Mouse (Mus musculus): Measurements from ENCODE around the gene Lzts3.

- TF ChIP-seq CTCF (IDR thresholded peaks at IDR 0.05; ENCODE audit: extremely low read depth, insufficient read length, insufficient replicate concordance, low read depth, low read length) (no peak), POLR2A (IDR thresholded peaks at IDR 0.05; ENCODE audit: low read depth, low read length) (peak; percentile 36; the same call in 1 of the 2 replicates)
Observed at GRCm38 (mm10) chr2:130629839-130630203, 12.8 kb downstream of the Lzts3 start, which contains the start of the genes Fastkd5 and Ubox5.

Measured in small intestine, adult 2 months (tissue).